Mouse (Mus musculus): ENCODE results near the gene Rxrg. TPM values are rescaled to one million over a fixed set of nuclear protein-coding genes. Genes with fewer than 3 reads are reported as not detected.
A peak's percentile ranks its signal among the peaks of the same experiment; 100 is the strongest.

The Rxrg gene
- polyA plus RNA-seq, 1 experiment from 2014 or later: 0.63 TPM

- Histone ChIP-seq H3K27ac (no peak overlapping the region), H3K27me3 (peaks cover 7% of the 10 kb centered on the region; the same call in 1 of the 2 replicates), H3K9me3 (replicated peaks) (no peaks in the 10 kb centered on the region), H3K36me3 (no peaks in the 10 kb centered on the region), H3K4me3 (replicated peaks) (no peak overlapping the region), H3K9ac (no peak overlapping the region), H3K4me1 (replicated peaks) (no peaks in the 10 kb centered on the region), H3K4me2 (no peak overlapping the region)
- no peak for ATAC-seq (ENCODE audit: low read depth)
- WGBS (ENCODE audit: insufficient replicate concordance): 68% methylated on average over 3 of the region's 3 CpGs
- no peak for DNase-seq
Observed at GRCm38 (mm10) chr1:167648670-167649069, 50.5 kb downstream of the Rxrg start.

- Histone ChIP-seq H3K4me3 (replicated peaks) (no peak overlapping the region), H3K9ac (no peak overlapping the region), H3K36me3 (no peaks in the 10 kb centered on the region), H3K27me3 (peaks cover 7% of the 10 kb centered on the region; the same call in 1 of the 2 replicates), H3K4me1 (replicated peaks) (no peaks in the 10 kb centered on the region), H3K9me3 (replicated peaks) (no peaks in the 10 kb centered on the region), H3K4me2 (no peak overlapping the region), H3K27ac (no peak overlapping the region)
- ATAC-seq (ENCODE audit: low read depth) (peak; percentile 15; the same call in 1 of the 2 replicates), DNase-seq (no peak)
- 42% methylated on average over 11 of the region's 11 CpGs for WGBS (ENCODE audit: insufficient replicate concordance)
Observed at GRCm38 (mm10) chr1:167649122-167649633, 51.0 kb downstream of the Rxrg start.

- Histone ChIP-seq H3K4me3 (replicated peaks) (no peak overlapping the region), H3K4me1 (replicated peaks) (no peaks in the 10 kb centered on the region), H3K27me3 (no peaks in the 10 kb centered on the region), H3K4me2 (no peak overlapping the region), H3K9ac (no peak overlapping the region), H3K36me3 (no peaks in the 10 kb centered on the region), H3K27ac (no peak overlapping the region), H3K9me3 (replicated peaks) (no peaks in the 10 kb centered on the region)
- DNase-seq: no peak
- no peak for ATAC-seq (ENCODE audit: low read depth)
- 54% methylated on average over 2 of the region's 2 CpGs for WGBS (ENCODE audit: insufficient replicate concordance)
Observed at GRCm38 (mm10) chr1:167652336-167652735, 54.2 kb downstream of the Rxrg start.

DNA sequence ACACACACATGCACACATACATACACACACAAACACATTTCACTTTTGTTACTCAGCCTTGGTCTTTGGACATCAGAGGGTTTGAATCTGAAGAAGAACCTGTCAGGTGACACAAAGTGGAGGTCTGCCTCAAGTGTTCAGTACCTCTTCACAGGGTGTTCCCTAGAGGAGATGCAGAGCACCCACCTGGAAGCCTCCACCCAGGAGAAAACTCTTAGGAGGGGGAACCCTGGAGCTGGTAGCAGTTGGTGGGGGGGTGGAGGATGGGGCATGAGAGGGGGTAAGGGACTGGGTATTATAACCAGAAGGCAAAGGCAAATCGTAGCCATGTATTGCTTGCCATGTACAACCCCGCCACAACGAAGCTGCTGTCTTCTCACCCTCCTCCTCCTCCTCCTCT, 60.9 kb downstream of the Rxrg start:
- Histone ChIP-seq H3K27me3 (peaks cover 44% of the 10 kb centered on the region), H3K27ac (no peak overlapping the region), H3K9ac (no peak overlapping the region), H3K4me2 (no peak overlapping the region), H3K36me3 (no peaks in the 10 kb centered on the region), H3K4me1 (replicated peaks) (no peaks in the 10 kb centered on the region), H3K9me3 (replicated peaks) (no peaks in the 10 kb centered on the region), H3K4me3 (replicated peaks) (no peak overlapping the region)
- 73% methylated on average over 3 of the region's 3 CpGs for WGBS (ENCODE audit: insufficient replicate concordance)
- DNase-seq (no peak), ATAC-seq (ENCODE audit: low read depth) (no peak)

GRCm38 (mm10) chr1:167660521-167661101, 62.4 kb downstream of the Rxrg start:
- peaks cover 49% of the 10 kb centered on the region for H3K27me3 ChIP-seq
- no peaks in the 10 kb centered on the region for H3K4me1 ChIP-seq (replicated peaks)
- no peaks in the 10 kb centered on the region for H3K36me3 ChIP-seq
- DNase-seq (no peak), ATAC-seq (ENCODE audit: low read depth) (no peak)
- H3K27ac ChIP-seq: no peak overlapping the region
- H3K9me3 ChIP-seq (replicated peaks): no peaks in the 10 kb centered on the region
- 3% methylated on average over 21 of the region's 21 CpGs for WGBS (ENCODE audit: insufficient replicate concordance)
- H3K9ac ChIP-seq: no peak overlapping the region
- no peak overlapping the region for H3K4me3 ChIP-seq (replicated peaks)
- no peak overlapping the region for H3K4me2 ChIP-seq

- ATAC-seq (ENCODE audit: low read depth) (no peak), DNase-seq (no peak)
- H3K27ac ChIP-seq: no peak overlapping the region
- H3K9ac ChIP-seq: no peak overlapping the region
- 8% methylated on average over 19 of the region's 19 CpGs for WGBS (ENCODE audit: insufficient replicate concordance)
- H3K27me3 ChIP-seq: peaks cover 49% of the 10 kb centered on the region
- H3K9me3 ChIP-seq (replicated peaks): no peaks in the 10 kb centered on the region
- H3K36me3 ChIP-seq: no peaks in the 10 kb centered on the region
- no peaks in the 10 kb centered on the region for H3K4me1 ChIP-seq (replicated peaks)
- no peak overlapping the region for H3K4me3 ChIP-seq (replicated peaks)
- H3K4me2 ChIP-seq: 0 out of 2 replicates have a peak overlapping the region, but pooled peaks have one; percentile 10
Observed at GRCm38 (mm10) chr1:167661123-167661522, 62.9 kb downstream of the Rxrg start.

DNA sequence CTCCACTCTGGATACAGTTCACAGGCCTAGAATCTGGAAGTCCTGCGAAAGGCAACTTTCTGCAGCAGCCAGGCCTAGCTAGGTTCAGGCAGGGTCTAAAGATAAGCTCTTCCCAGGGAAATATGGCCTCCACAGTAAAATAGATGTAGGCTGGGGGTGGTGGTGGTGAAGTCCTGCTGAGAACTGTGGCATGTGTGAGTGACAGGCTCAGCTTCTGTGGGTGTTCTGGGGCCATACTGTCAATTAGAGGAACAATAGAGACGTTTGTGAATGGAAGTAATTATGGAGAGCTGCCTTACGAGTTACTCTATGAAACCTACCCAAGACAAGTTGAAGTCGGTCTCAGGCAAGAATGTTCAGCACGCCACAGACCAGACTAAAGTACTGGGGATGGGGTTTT, 65.0 kb downstream of the Rxrg start:
- 52% methylated on average over 5 of the region's 5 CpGs for WGBS (ENCODE audit: insufficient replicate concordance)
- Histone ChIP-seq H3K9me3 (replicated peaks) (no peaks in the 10 kb centered on the region), H3K4me2 (no peak overlapping the region), H3K4me3 (replicated peaks) (no peak overlapping the region), H3K27ac (no peak overlapping the region), H3K27me3 (peaks cover 45% of the 10 kb centered on the region), H3K36me3 (no peaks in the 10 kb centered on the region), H3K4me1 (replicated peaks) (no peaks in the 10 kb centered on the region), H3K9ac (no peak overlapping the region)
- ATAC-seq (ENCODE audit: low read depth) (no peak), DNase-seq (no peak)

GRCm38 (mm10) chr1:167669796-167670195, 71.6 kb downstream of the Rxrg start:
- WGBS (ENCODE audit: insufficient replicate concordance): 32% methylated on average over 6 of the region's 6 CpGs
- ATAC-seq (ENCODE audit: low read depth) (no peak), DNase-seq (no peak)
- H3K27ac ChIP-seq: no peak overlapping the region
- H3K4me2 ChIP-seq: no peak overlapping the region
- H3K4me3 ChIP-seq (replicated peaks): no peak overlapping the region
- no peaks in the 10 kb centered on the region for H3K4me1 ChIP-seq (replicated peaks)
- H3K36me3 ChIP-seq: no peaks in the 10 kb centered on the region
- H3K27me3 ChIP-seq: peaks cover 28% of the 10 kb centered on the region
- H3K9me3 ChIP-seq (replicated peaks): no peaks in the 10 kb centered on the region
- no peak overlapping the region for H3K9ac ChIP-seq

- Histone ChIP-seq H3K27me3 (peaks cover 23% of the 10 kb centered on the region), H3K4me3 (replicated peaks) (no peak overlapping the region), H3K36me3 (no peaks in the 10 kb centered on the region), H3K9me3 (replicated peaks) (no peaks in the 10 kb centered on the region), H3K4me1 (replicated peaks) (no peaks in the 10 kb centered on the region), H3K27ac (no peak overlapping the region), H3K9ac (no peak overlapping the region), H3K4me2 (no peak overlapping the region)
- no peak for ATAC-seq (ENCODE audit: low read depth)
- DNase-seq: no peak
- 18% methylated on average over 17 of the region's 17 CpGs for WGBS (ENCODE audit: insufficient replicate concordance)
Observed at GRCm38 (mm10) chr1:167672433-167672987, 74.3 kb downstream of the Rxrg start.

DNA sequence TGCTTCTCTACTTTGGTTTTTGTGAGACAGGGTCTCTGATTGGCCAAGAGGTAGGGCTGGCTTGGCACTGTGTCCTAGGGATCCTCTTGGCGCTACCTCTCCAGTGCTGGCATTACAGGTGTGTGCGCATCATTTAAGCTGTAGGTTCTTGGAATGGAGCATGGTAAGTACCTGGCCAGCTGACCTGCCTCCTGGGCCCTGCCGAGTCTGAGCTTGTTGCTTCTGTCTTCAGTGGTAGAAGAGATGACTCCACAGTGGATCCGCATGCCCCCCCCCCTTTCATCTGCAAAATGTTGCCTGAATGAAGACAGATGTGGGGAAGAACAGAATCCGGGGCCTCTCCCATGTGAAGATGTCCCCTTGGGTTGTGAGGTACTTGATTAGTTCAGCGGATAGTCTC, 80.9 kb downstream of the Rxrg start:
- 69% methylated on average over 6 of the region's 6 CpGs for WGBS (ENCODE audit: insufficient replicate concordance)
- no peaks in the 10 kb centered on the region for H3K27me3 ChIP-seq
- no peaks in the 10 kb centered on the region for H3K36me3 ChIP-seq
- no peak overlapping the region for H3K4me3 ChIP-seq (replicated peaks)
- ATAC-seq (ENCODE audit: low read depth) (no peak), DNase-seq (no peak)
- H3K9ac ChIP-seq: no peak overlapping the region
- H3K4me2 ChIP-seq: no peak overlapping the region
- no peaks in the 10 kb centered on the region for H3K4me1 ChIP-seq (replicated peaks)
- H3K9me3 ChIP-seq (replicated peaks): no peaks in the 10 kb centered on the region
- no peak overlapping the region for H3K27ac ChIP-seq

GRCm38 (mm10) chr1:167688001-167688346, 89.8 kb downstream of the Rxrg start:
- no peak overlapping the region for H3K9ac ChIP-seq
- no peaks in the 10 kb centered on the region for H3K9me3 ChIP-seq (replicated peaks)
- H3K4me1 ChIP-seq (replicated peaks): peaks cover 3% of the 10 kb centered on the region
- H3K36me3 ChIP-seq: no peaks in the 10 kb centered on the region
- H3K4me2 ChIP-seq: no peak overlapping the region; the same call in 1 of the 2 replicates
- peaks cover 74% of the 10 kb centered on the region for H3K27me3 ChIP-seq
- WGBS (ENCODE audit: insufficient replicate concordance): under 1% methylated on average over 8 of the region's 8 CpGs
- H3K27ac ChIP-seq: no peak overlapping the region
- no peak overlapping the region for H3K4me3 ChIP-seq (replicated peaks)
- DNase-seq: no peak
- ATAC-seq (ENCODE audit: low read depth): no peak
